Mouse (Mus musculus): ENCODE results near the gene Txnrd2. TPM values are rescaled to one million over a fixed set of nuclear protein-coding genes. Genes with fewer than 3 reads are reported as not detected.

The Txnrd2 gene
- polyA plus RNA-seq, 1 experiment = 16.0 TPM

GRCm38 (mm10) chr16:18453846-18454245 is 27.7 kb downstream of the Txnrd2 start:
- peaks cover 100% of the 10 kb centered on the region for H3K36me3 ChIP-seq (ENCODE audit: control insufficient read depth)
- TF ChIP-seq TAL1 (IDR thresholded peaks at IDR 0.05; ENCODE audit: low read length) = no peak
- TF ChIP-seq GATA1 (IDR thresholded peaks at IDR 0.05; ENCODE audit: low read length) = no peak
- no peaks in the 10 kb centered on the region for H3K9me3 ChIP-seq (ENCODE audit: control insufficient read depth, low read length)
- peaks cover 27% of the 10 kb centered on the region for H3K4me1 ChIP-seq (ENCODE audit: control insufficient read depth)
- H3K27me3 ChIP-seq (ENCODE audit: control insufficient read depth) = no peaks in the 10 kb centered on the region
- H3K4me3 ChIP-seq (replicated peaks) = no peak overlapping the region

- Histone ChIP-seq H3K4me1 (ENCODE audit: control insufficient read depth) (peaks cover 36% of the 10 kb centered on the region), H3K36me3 (ENCODE audit: control insufficient read depth) (peaks cover 100% of the 10 kb centered on the region), H3K9me3 (ENCODE audit: control insufficient read depth, low read length) (no peaks in the 10 kb centered on the region), H3K4me3 (replicated peaks) (no peak overlapping the region), H3K27me3 (ENCODE audit: control insufficient read depth) (no peaks in the 10 kb centered on the region)
- TF ChIP-seq GATA1 (IDR thresholded peaks at IDR 0.05; ENCODE audit: low read length) = no peak
- no peak for TF ChIP-seq TAL1 (IDR thresholded peaks at IDR 0.05; ENCODE audit: low read length)
These were observed 29.2 kb downstream of the Txnrd2 start for GRCm38 (mm10) chr16:18455407-18455806.

- no peak for TF ChIP-seq GATA1 (IDR thresholded peaks at IDR 0.05; ENCODE audit: low read length)
- TF ChIP-seq TAL1 (IDR thresholded peaks at IDR 0.05; ENCODE audit: low read length) = no peak
- Histone ChIP-seq H3K9me3 (ENCODE audit: control insufficient read depth, low read length) (no peaks in the 10 kb centered on the region), H3K4me1 (ENCODE audit: control insufficient read depth) (peaks cover 44% of the 10 kb centered on the region), H3K27me3 (ENCODE audit: control insufficient read depth) (no peaks in the 10 kb centered on the region), H3K4me3 (replicated peaks) (no peak overlapping the region), H3K36me3 (ENCODE audit: control insufficient read depth) (peaks cover 100% of the 10 kb centered on the region)
These were observed 32.5 kb downstream of the Txnrd2 start for GRCm38 (mm10) chr16:18458661-18459060.

GRCm38 (mm10) chr16:18459335-18459954 is 33.3 kb downstream of the Txnrd2 start:
- TF ChIP-seq GATA1 (IDR thresholded peaks at IDR 0.05; ENCODE audit: low read length) = no peak
- no peak for TF ChIP-seq TAL1 (IDR thresholded peaks at IDR 0.05; ENCODE audit: low read length)
- no peaks in the 10 kb centered on the region for H3K27me3 ChIP-seq (ENCODE audit: control insufficient read depth)
- no peak overlapping the region for H3K4me3 ChIP-seq (replicated peaks)
- H3K4me1 ChIP-seq (ENCODE audit: control insufficient read depth) = peaks cover 44% of the 10 kb centered on the region
- H3K36me3 ChIP-seq (ENCODE audit: control insufficient read depth) = peaks cover 100% of the 10 kb centered on the region
- no peaks in the 10 kb centered on the region for H3K9me3 ChIP-seq (ENCODE audit: control insufficient read depth, low read length)

- no peak for TF ChIP-seq TAL1 (IDR thresholded peaks at IDR 0.05; ENCODE audit: low read length)
- no peak for TF ChIP-seq GATA1 (IDR thresholded peaks at IDR 0.05; ENCODE audit: low read length)
- no peaks in the 10 kb centered on the region for H3K9me3 ChIP-seq (ENCODE audit: control insufficient read depth, low read length)
- H3K36me3 ChIP-seq (ENCODE audit: control insufficient read depth) = peaks cover 100% of the 10 kb centered on the region
- peaks cover 44% of the 10 kb centered on the region for H3K4me1 ChIP-seq (ENCODE audit: control insufficient read depth)
- H3K27me3 ChIP-seq (ENCODE audit: control insufficient read depth) = no peaks in the 10 kb centered on the region
- H3K4me3 ChIP-seq (replicated peaks) = no peak overlapping the region
These were observed 33.8 kb downstream of the Txnrd2 start for GRCm38 (mm10) chr16:18459955-18460370.

GRCm38 (mm10) chr16:18460826-18461225 is 34.6 kb downstream of the Txnrd2 start:
- Histone ChIP-seq H3K4me3 (replicated peaks) (no peak overlapping the region), H3K36me3 (ENCODE audit: control insufficient read depth) (peaks cover 100% of the 10 kb centered on the region), H3K9me3 (ENCODE audit: control insufficient read depth, low read length) (no peaks in the 10 kb centered on the region), H3K4me1 (ENCODE audit: control insufficient read depth) (peaks cover 43% of the 10 kb centered on the region), H3K27me3 (ENCODE audit: control insufficient read depth) (no peaks in the 10 kb centered on the region)
- TF ChIP-seq GATA1 (IDR thresholded peaks at IDR 0.05; ENCODE audit: low read length) = no peak
- no peak for TF ChIP-seq TAL1 (IDR thresholded peaks at IDR 0.05; ENCODE audit: low read length)

- TF ChIP-seq GATA1 (IDR thresholded peaks at IDR 0.05; ENCODE audit: low read length) (no peak), TAL1 (IDR thresholded peaks at IDR 0.05; ENCODE audit: low read length) (no peak)
- no peaks in the 10 kb centered on the region for H3K9me3 ChIP-seq (ENCODE audit: control insufficient read depth, low read length)
- H3K36me3 ChIP-seq (ENCODE audit: control insufficient read depth) = peaks cover 100% of the 10 kb centered on the region
- H3K27me3 ChIP-seq (ENCODE audit: control insufficient read depth) = no peaks in the 10 kb centered on the region
- H3K4me1 ChIP-seq (ENCODE audit: control insufficient read depth) = peaks cover 40% of the 10 kb centered on the region
- H3K4me3 ChIP-seq (replicated peaks) = no peak overlapping the region
These were observed 35.8 kb downstream of the Txnrd2 start for GRCm38 (mm10) chr16:18462031-18462430.

- peaks cover 100% of the 10 kb centered on the region for H3K36me3 ChIP-seq (ENCODE audit: control insufficient read depth)
These were observed 36.4 kb downstream of the Txnrd2 start for GRCm38 (mm10) chr16:18462598-18462997.

GRCm38 (mm10) chr16:18464271-18464670 is 38.1 kb downstream of the Txnrd2 start:
- H3K27me3 ChIP-seq (ENCODE audit: control insufficient read depth) = no peaks in the 10 kb centered on the region
- TF ChIP-seq GATA1 (IDR thresholded peaks at IDR 0.05; ENCODE audit: low read length) = no peak
- peaks cover 100% of the 10 kb centered on the region for H3K36me3 ChIP-seq (ENCODE audit: control insufficient read depth)
- H3K9me3 ChIP-seq (ENCODE audit: control insufficient read depth, low read length) = no peaks in the 10 kb centered on the region
- H3K4me1 ChIP-seq (ENCODE audit: control insufficient read depth) = peaks cover 20% of the 10 kb centered on the region
- no peak overlapping the region for H3K4me3 ChIP-seq (replicated peaks)

More at GRCm38 (mm10) chr16:18462598-18462997, 36.4 kb downstream of the Txnrd2 start:
- H3K4me3 ChIP-seq (replicated peaks) = no peak overlapping the region
- no peaks in the 10 kb centered on the region for H3K9me3 ChIP-seq (ENCODE audit: control insufficient read depth, low read length)
- H3K27me3 ChIP-seq (ENCODE audit: control insufficient read depth) = no peaks in the 10 kb centered on the region
- H3K4me1 ChIP-seq (ENCODE audit: control insufficient read depth) = peaks cover 35% of the 10 kb centered on the region
- TF ChIP-seq GATA1 (IDR thresholded peaks at IDR 0.05; ENCODE audit: low read length) = no peak
- no peak for TF ChIP-seq TAL1 (IDR thresholded peaks at IDR 0.05; ENCODE audit: low read length)

- TF ChIP-seq GATA1 (IDR thresholded peaks at IDR 0.05; ENCODE audit: low read length) (no peak), TAL1 (IDR thresholded peaks at IDR 0.05; ENCODE audit: low read length) (no peak)
- Histone ChIP-seq H3K27me3 (ENCODE audit: control insufficient read depth) (no peaks in the 10 kb centered on the region), H3K4me1 (ENCODE audit: control insufficient read depth) (no peaks in the 10 kb centered on the region), H3K4me3 (replicated peaks) (no peak overlapping the region), H3K9me3 (ENCODE audit: control insufficient read depth, low read length) (no peaks in the 10 kb centered on the region), H3K36me3 (ENCODE audit: control insufficient read depth) (peaks cover 100% of the 10 kb centered on the region)
These were observed 44.6 kb downstream of the Txnrd2 start for GRCm38 (mm10) chr16:18470829-18471228.
